Mouse (Mus musculus) heart, adult 8-10 months (tissue): ENCODE data around the gene Gm20422. TPM values are rescaled to one million over a fixed set of nuclear protein-coding genes. Genes with fewer than 3 reads are reported as not detected.

ENCODE experiments used
- DNase-seq: peaks from one replicate; pipeline ENCODE4 v3.0.0; 2022; ENCODE audit warnings: low spot score
- total RNA-seq, 4 experiments: library from RNA; stranded (reverse); gene quantifications; 2 replicates each; pipeline ENCODE4 v1.2.4; 2022

Gm20422 gene
- total RNA-seq, 4 experiments from 2014 or later: 0.57 to 1.9 (median 1.1) TPM; not detected in 1

DNA sequence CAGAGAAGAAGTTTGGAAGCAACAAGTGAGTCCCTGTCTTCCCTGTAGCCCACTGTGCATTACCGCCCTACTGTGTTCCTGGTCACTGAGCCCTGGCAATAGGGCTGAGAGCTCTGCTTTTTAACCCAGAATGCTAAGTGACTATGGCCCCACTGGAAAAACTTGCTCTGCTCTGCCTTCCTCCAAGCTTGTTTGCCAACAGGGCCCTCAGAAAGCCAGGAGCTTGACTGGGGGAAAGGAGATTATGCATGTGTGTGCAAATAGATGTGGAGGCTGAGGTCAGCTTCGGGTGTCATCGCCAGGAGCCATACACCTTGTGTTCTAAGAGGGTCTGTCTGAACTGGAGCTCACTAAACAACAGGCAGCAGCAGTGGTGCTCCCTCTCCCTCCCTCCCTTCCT lies 19.4 kb upstream of the Gm20422 start:
- DNase-seq: no peak

DNA sequence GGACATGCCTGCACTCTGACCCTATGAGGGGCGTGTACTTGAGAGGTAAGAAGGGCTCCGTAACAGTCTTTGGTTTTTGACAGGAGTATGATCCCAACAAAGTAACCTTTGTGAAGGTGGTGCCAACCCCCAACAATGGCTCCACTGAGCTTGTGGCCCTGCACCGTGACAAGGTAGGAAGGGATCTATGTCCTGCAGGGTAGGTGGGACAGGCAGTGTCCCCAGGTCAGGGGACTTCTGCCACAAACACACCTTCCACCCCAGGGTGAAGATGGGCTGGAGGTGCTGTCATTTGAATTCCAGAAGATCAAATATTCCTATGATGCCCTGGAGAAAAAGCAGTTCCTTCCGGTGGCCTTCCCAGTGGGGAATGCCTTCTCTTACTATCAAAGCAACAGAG lies 19.0 kb upstream of the Gm20422 start:
- no peak for DNase-seq

DNA sequence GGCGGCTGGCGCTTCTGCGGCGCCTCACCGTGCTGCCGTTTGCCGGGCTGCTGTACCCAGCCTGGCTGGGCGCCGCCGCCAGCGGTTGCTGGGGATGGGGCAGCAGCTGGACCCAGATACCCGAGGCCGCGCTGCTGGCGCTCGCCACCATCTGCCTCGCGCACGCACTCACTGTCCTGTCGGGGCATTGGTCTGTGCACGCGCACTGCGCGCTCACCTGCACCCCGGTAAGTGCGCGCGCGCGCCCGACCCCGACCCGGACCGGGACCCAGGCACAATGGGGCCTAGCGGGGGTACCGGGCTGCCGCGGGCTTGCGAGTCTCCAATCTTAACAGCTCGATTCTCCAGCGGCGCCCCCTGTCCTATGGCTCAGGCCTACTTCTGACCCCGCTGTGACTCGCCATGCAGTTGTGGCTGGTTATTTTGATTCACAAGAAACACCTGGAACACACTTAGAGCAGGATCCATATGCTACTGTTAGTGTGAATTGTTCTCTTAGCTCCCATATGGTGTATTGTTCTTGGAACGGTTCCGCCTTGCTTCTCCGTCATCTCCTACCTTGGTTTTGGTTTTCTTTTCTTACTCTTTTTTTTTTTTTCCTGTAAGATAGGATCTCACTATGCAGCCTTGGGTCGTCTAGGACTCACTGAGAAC lies 16.9 kb upstream of the Gm20422 start:
- DNase-seq: no peak

DNA sequence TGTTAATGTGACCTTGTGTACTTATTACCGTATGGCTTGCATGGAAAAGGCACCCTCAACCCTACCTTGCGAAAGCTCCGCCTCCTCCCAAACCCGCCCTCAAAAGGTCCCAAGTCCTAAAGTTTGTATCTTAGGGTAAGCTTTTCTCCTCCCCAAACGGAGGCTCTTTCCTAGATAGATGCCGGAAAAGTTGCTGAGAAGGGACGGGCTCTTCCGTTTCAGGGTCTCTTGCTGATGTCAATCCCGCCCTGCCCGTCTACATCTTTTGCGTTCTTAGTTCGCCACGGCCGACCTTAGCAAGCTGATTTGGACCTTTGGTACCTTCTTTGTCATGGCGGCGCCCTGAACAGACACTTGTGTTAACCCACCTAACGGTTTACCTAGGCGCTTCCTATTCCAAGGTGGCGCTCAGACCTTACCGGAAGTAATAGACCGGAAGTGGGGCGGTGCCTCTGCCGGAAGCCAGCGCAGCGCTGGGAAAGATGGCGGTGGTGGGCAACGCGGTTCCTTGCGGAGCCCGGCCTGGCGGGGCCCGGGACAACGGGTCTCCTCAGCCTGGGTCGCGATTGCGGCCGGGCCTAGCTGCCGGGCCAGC lies 16.2 kb upstream of the Gm20422 start, which contains the start of the genes Atp13a1 and Zfp866:
Atp13a1 (plus strand) TSS at position 391 of the 595 bp plus-strand sequence.
Zfp866 (minus strand) TSS at position 406 of the 595 bp plus-strand sequence.
- peak; percentile 87 for DNase-seq

DNA sequence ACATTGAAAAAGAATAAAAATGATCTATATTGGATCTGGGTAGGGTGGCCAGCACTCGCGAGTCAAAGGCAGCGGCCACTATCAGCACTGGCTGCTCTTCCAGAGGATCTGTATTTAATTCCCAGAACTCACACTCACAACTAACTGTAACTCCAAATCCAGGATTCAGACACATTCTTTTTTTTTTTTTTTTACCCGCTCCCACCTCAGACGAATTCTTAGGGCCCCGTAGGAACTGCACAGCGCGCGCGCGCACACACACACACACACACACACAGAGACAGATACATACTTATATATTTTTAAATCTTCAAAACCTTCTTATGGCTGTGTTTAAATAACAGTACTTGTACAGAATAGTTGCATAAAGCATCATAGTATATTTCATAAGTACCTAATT lies 15.7 kb upstream of the Gm20422 start:
- no peak for DNase-seq

DNA sequence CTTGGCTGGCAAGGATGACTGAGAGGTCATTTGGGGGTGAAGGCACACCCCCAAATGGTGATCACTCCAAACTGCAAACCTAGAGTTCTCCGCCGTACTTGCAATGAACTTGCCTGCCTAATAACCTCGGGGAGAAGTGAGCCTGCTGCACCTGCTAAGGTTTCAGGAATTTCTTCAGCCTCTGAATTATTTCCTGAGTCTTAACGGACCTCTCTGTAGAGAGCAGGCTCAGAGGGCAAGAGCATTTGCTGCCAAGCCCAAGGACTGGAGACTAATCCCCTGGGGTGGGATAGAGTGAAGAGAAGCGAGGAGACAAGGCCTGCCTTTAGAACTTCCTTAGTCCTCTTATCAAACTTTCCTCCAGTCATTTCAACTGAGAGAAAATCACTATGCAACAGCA lies 15.0 kb upstream of the Gm20422 start:
- DNase-seq: no peak

DNA sequence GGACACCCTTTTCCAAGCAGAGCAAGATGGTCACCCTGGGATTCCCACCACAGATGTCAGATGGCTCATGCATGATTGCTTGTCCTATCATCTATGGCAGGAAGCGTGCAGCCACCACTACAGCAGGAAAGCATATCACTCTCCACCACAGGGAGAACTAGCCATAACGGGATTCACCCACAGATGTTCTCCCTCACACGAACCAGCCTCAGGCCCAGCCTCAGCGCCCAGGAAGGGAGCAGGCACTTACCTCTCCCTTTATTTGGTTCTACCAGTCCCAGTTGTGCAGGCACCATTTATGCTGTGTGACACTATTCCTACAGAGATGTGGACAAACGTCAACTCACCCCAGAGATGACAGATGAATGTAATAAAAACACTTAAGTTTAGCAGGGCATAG lies 14.4 kb upstream of the Gm20422 start:
- no peak for DNase-seq

DNA sequence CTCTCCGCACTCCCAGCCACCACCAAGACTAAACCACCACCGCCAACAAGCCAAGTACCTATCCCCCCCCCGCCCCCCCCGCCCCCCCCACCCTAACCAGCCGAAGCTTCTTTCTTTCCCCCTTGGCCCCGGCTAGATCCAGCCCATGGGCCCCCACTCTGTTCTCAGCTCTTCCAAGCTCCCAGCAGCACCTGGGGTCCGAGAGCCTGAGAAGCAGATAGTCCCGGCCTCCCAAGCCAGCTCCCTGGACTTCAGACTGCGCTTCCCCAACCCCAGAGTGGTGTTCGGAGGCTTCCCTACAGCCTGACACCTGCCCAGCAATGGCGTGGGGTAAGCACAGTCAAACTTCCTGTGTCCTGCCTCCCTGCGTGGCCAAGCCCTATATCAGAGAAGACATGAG lies 2.4 kb upstream of the Gm20422 start:
- no peak for DNase-seq

DNA sequence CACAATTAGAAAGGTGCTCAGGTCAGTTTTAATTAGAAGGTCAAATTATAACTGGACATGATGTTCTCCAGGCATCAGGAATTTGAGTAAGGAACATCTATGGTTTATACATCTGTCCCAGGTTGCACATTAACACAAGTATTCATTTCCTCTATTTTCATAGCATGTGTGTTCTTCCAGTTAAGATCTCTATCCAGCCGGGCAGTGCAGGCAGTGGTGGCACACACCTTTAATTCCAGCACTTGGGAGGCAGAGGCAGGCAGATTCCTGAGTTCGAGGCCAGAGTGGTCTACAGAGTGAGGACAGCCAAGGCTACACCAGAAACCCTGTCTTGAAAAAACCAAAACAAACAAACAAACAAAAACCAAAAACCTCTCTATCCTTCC lies 456 bp upstream of the Gm20422 start:
- no peak for DNase-seq

DNA sequence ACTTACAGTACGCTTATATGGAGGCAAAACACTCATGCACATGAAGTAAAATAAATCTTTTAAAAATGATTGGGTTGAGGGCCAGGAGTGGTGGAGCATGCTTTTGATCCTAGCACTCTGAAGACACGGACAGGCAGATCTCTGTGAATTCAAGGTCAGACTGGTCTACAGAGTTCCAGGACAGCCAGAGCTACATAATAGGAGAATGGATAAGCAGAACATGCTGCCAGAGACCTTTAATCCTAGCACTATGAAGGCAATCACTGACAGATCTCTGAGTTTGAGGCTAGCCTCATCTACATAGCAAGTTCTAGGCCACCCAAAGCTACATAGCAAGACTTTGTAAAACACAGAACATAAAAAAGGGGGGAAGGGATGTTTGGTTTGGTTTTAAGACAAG lies 2.6 kb downstream of the Gm20422 start:
- no peak for DNase-seq

DNA sequence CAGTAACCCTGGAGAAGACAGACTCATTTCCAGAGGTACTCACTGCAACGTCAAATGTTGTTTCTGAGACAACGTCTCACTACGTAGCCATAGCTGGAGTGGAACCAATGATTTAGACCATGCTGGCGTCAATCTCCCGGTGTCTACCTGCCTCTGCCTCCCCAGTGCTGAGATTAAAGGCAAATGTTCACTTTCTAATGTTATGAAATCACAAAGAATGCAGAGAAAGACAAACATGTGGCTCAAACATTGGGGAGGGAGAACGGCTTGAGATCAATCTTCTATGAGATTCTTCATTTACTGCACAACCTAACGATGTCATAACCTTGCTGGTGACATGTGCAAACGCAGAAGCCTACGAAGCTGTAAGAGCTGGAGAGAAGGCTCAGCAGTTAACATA lies 3.5 kb downstream of the Gm20422 start:
- no peak for DNase-seq

DNA sequence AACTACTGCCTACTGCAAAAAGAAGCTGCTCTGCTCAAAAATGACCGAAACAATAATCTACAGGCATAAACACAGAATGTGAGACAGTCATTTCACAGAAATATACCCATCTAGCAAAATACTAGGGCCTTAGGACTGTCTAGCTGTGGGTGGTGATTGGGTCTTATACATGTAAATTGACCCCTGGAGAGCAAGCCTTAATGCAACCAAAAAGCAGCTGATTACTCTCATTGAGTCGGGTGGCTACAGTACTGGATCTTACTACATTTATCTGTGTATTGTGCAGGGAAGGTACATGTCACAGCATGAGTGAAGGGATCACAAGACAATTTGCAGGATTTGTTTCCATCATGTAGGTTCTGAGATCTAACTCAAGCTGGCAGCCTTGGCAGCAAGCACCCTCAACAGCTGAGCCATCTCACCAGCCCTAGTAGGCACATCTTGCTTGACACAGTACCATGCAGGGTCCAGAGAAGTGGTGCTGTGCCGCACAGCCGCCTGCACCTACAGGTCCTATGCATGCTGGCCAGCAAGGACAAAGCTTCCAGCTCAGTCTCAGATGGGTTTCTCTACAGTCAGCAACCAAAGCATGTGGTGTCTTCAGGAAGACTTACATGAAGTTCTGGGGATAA lies 12.8 kb downstream of the Gm20422 start:
- no peak for DNase-seq

DNA sequence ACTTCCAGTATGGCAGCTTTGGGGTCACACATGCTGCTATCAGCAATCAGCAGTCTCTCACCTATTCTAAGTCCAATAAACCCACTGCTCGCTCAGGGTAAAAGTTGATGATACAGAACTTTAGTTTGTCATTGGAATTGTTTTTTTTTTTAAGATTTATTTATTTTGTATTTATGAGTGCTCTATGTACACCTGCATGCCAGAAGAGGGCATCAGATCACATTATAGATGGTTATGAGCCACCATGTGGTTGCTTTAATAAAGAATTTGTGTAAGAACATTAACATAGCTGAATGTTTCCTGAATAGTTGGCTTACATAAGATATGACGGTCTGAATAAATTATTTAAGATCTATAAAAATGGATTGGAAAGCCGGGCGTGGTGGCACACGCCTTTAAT lies 16.4 kb downstream of the Gm20422 start:
- DNase-seq: no peak

DNA sequence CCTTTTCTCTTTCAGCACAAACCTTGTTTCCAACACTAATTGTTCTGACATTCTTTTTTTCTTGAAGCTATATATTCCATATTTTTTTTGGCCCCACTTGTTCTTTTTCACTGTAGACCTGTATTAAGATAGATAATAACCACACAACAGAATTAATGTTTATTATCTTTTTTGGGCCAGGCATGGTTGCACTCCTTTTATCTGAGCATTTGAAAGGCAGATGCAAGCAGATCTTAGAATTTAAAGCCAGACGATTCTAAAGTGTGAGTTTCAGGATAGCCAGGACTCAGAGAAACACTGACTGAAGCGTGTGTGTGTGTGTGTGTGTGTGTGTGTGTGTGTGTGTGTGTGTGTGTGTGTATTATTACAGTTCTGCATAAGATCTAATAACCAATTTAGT lies 22.2 kb downstream of the Gm20422 start:
- no peak for DNase-seq

DNA sequence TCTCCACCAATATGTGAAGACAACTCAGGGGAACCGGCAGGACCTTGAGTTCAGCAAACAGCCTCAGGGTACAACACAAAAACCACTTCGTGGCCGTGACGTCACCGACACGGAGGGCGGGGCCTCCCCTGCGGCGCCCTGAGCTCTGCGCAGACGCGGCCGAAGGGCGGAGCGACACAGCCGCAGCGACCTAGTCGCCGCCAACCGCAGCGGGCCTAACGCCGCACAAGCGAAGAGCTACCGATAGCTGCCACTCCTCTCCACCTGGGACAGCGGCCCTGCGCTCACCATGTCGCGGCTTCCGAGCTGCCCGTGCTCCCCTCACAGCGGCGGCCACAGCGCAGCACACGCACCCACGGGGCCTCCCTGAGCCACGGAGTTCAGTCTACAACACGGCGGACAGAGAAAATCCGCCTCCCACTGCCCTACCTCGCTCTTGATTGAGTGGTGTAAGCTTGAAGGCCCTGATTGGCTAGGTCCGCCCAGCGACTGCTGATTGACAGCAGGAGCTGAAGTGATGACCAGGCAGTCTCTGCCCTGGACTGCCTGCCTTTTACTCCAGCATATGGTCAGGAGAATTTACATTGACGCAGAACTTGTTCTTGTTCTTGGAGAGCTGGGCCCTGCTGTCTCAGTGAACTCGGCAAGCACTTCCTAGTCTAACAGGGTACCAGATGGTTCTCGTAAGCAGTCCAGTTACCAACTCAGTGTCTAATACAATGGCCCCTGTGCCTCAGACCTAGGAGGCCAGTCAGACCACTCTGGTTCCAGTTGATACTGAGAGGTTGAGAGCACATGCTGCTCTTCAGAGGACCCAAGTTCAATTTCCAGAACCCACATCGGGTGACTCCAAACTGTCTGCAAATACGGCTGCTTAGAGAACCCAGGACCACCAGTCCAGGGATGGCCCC lies 24.9 kb downstream of the Gm20422 start, which contains the start of gene Zfp963:
Zfp963 (minus strand) TSS at position 427 of the 911 bp plus-strand sequence.
- peak; percentile 94 for DNase-seq

DNA sequence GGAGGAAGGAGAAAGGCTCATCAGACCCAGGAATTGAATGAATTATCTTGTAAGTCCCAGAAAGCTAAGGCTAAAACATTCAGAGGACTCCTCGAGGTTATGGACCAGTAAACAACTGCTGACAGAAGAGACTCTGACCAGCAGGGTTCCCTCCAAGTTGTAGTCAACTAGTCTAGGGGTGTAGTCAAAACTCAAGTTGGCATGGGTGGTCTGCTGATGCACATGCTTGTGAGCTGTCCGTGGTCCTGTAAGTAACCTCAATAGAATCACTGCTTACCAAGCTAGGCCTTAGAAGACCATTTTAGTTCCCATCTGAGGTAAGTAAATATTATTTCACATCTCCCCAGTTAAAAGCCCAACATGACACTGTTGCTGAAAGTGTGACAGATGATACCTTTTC lies 33.5 kb downstream of the Gm20422 start:
- no peak for DNase-seq

DNA sequence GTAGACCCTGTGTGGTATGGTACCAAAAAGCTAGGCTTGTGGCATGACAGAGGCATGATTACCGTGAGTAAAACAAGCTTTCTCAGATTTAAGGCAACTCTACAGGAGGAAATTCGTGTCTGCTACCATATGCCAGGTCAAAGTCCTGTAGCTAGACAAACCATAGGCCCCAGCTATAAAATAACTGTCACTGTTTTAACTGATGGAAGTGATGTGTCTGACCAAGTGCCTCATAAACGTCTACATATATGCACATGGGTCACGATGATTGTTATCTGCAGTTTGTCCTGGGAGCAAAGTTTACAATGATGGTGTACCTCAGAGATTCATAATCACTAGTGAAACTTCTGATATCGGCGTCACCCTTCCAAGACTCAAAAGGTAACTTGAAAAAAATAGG lies 33.9 kb downstream of the Gm20422 start:
- no peak for DNase-seq

DNA sequence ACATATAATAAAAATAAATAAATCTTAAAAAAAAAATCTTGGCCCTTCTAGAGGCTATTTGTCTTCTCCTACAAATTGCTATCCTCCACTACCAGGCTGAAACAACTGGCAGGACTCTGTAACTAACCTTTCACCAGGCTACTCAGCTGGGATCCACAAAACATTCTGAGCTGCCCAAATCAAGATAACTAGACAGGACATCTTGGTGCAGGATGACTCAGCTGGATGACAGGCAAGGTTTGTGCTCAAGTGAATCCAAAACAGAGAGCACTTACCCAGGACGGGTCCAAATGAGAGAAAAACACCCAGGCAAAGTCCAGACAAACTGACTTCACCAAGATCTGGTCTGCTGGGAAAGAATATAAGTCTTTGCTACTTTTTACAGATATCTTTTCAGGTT lies 39.2 kb downstream of the Gm20422 start:
- DNase-seq: no peak

DNA sequence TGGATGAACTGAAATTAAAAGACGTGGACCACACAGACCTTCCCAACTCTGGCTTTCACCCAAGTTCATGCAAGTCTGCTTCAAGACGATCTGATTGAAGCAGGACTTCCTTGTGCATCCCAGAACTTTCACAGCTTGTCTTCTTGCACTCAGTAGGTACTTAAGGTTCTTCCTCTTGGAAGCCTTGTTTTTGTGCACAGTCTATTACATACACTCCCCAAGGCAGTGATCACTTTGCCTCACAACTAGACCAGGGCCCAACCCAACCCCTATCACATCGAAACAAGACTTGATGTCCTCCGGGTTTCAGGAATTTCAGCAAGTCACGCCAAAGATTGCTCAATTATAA lies 57.5 kb downstream of the Gm20422 start:
- no peak for DNase-seq

DNA sequence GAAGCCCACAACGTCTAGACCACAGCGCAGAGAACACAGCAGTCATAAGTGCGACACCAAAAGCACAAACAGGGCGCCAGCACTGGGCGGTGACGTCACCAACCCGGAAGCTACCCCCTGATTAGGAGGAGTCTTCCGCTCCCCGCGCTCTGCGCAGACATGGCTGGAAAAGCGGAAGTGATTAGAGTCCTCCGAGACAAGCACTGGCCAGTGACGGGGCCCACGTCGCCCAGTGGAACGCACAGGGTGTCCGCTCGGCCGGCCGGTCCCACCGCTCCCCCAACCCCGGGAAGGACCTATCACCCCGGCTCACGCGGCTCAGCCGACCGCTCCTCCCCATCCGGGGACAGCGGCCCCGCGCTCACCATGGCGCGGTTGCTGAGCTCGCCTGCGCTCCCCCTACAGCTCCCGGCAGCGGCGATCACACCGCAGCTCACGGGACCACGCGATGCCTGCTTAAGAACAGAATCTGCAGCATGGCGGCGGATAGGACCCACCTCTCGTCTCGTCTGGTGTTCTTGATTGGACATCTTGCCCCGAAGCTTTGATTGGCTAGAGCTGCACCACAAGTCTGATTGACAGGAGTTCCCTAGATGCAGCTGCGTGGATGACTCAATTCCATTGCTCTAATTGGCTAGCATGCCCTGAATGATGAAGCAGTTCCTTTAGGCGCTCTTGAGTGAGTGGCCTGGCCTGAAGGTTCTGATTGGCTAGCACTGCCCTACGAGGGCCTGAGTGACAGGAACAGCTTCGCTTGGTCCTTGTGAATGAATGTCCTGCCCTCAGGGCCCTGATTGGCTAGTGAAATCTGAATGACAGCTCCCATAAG lies 58.1 kb downstream of the Gm20422 start:
- DNase-seq: peak; percentile 99

DNA sequence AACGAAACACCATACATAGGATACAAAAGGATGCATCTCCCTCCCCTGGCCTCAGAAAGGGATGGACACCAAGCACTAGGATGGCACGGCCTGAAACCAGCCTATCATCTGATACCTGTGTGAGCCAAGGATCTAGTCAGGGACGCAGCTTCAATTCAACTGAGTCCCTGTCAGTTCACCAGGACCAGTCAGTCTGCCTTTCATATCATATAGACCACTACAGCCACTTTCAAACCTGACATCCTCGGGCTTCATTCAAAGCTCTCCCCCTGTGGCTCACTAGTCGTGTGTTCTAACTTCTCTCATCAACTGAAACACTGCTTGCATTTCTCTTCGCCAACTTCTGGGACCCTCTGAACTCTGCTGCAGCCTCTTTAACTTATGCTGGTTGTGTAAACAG lies 59.3 kb downstream of the Gm20422 start:
- DNase-seq: no peak
